Mouse (Mus musculus): ENCODE measurements around the gene Rps26.

Gene Rps26

DNA sequence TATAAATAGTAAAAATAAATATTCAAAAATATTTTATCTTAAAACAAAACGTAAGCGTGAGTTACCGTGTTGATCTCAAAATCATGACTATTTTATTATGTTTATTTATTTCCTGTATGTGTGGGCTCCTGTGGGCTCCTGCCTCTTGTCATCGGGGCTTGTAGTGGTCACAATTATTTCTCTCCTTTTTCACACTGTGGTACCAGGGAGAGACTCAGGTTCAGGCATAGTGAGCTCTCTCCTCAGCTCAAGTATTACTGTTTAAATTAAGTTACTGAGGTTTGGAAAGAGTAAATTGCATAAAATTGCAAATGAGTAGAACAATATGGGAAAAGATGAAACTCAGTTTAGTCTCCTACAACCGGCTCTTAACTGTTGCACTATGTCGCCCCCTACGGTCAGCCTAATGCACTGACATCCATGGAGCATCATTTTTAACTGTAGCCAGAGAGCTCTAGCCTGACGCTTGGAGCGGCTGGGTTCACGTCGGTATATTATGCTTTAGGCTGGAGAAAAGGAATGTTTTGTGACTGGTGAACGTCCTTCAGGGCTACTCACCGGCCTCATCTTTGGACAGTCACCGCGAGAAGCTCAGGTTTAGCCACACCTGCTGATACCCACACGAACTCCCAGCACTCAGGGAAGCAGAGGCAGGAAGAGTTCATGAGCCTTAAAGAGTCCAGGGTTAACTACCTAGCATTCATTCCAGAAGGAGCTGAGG lies 14.0 kb downstream of the Rps26 start:
- DNase-seq (ENCODE audit: low read depth, low spot score): peak; percentile 88

DNA sequence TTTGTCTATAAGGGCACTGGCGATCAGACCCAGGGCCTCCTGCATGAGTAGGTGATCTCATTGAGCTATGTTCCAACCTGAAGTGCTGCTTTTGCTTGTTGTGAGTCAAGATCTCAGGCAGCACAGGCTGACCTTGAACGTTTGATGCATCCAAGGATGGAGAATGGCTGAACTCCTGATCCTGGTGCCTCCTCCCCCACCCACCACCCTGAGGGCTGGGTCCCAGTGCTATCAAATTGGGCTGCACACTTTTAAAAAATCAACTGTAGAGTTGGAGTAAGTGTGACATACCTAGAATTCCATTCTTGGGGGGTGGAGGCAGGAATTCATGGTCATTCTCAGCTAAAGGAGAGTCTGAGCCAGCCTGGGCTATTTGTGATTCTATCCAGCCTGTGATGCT lies 20.1 kb downstream of the Rps26 start:
- DNase-seq (ENCODE audit: low read depth, low spot score): no peak

DNA sequence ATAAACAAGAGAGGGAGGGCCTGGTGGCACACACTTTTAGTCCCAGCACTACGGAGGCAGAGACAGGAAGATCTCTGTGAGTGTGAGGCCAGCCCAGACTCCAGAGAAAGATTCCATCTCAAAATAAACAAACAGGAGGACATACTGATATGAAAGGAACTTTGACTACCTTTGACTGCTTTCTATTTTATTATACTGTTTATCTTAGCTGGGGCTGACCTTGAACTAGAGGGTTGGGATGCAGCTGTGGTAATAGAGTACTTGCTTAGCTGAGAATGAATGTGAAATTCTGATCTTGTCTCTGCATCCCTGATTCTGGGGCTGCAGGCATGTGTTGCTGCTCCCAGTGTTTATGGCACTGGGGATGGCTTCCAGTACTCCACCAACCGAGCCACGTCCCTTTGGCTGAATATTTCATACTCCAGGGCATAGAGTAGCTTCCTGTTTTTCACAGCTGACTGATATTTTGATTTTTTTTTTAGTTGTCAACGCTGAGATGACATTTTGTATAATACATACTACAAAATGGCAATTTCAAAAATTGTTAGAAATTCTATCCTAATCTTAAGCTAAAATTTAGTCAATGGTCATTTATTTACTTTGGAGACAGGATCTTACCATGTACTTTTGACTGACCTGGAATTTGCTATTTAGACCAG lies 23.9 kb downstream of the Rps26 start:
- peak; percentile 69 for DNase-seq (ENCODE audit: low read depth, low spot score)

DNA sequence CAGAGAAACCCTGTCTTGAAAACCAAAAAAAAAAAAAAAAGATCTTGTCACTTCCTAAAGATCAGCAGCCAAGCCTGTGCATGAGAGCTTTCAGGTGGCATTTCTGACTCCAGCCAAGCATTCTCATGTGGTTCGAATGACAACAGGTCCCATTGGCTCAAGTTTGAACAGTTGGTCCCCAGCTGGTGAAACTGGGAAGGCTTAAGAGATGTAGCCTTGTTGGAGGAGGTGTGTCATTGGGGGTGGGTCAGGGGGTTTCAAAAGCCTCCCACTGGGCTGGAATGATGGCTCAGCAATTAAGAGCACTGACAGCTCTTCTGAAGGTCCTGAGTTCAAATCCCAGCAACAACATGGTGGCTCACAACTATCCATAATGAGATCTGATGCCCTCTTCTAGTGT lies 25.0 kb downstream of the Rps26 start:
- DNase-seq (ENCODE audit: low read depth, low spot score): no peak

DNA sequence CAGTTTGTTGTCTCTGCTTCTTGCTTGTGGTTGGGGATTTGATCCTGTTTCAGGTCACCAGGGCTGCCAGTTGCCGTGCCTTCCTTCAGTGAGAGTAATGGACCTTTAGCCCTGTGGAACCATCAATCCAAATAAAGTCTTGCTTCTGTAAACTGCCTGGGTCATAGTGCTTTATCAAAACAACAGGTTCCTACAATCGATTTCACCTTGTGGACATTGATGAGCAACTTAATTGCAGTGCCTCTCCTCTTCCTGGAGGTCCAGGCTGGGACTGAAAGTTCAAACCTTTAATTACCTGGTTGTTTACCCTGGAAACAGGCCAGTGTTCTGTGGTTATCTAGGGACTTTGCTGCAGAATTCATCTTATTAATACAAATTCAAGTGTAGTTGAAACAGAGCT lies 28.1 kb downstream of the Rps26 start:
- no peak for DNase-seq (ENCODE audit: low read depth, low spot score)

DNA sequence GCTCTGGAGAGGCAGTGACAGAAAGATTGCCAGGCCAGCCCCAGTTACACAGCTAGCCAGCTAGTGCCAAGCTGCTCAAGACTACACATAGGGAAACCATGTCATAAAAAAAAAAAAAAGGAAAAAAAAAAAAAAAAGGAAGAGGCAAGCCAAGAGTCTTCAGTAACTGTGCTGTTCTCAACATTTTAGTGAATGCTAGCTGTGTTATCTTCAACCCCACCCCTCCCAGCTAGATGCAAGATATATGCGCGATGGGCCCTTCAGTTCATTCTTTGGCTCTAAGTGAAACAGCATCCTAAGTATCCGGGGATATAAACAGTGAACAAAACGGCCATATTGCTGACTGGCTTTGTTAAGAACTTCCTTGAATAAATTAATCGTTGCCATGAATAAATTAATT lies 33.8 kb downstream of the Rps26 start:
- no peak for DNase-seq (ENCODE audit: low read depth, low spot score)

DNA sequence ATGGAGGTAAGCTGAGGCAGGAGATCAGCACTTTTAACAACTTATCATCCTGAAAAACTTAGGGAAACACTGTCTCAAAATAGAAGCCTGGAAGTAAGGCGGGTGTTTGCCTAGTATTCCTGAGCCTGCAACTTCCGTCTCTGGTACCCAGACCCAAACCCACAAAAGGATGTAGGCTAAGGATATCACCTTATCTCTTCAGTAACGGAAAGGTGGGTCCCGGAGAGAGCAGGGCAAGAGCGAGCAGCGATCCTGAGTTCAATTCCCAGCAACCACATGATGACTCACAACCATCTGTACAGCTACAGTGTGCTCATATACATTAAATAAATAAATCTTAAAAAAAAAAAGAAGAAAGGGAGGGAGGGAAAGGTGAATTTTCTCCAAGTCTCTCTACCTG lies 35.1 kb downstream of the Rps26 start:
- DNase-seq (ENCODE audit: low read depth, low spot score): no peak

DNA sequence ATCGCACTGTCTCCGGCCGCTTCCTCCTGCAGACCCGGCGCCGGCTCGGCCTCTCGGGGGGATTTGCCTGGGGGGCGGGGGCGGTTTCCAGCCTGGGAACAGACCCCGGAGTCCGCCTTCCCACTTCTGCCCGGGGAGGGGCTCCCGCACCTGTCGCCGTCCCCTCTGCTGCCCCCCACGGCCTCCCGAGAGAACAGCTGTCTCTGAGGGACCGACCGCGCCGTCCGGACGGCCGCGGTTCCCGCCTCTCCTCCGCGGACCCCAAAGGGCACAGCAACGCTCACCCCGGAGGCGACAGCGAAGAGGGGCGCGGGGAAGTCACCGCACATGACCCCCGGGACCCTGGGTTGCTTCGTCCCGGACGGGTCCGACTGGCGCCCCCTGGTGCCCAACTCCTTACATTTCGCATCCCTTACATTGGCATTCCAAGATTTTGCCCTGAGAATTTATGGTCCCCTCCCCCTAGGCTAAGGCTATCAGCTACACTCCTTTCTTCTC lies 36.3 kb downstream of the Rps26 start:
- DNase-seq (ENCODE audit: low read depth, low spot score): peak; percentile 65

DNA sequence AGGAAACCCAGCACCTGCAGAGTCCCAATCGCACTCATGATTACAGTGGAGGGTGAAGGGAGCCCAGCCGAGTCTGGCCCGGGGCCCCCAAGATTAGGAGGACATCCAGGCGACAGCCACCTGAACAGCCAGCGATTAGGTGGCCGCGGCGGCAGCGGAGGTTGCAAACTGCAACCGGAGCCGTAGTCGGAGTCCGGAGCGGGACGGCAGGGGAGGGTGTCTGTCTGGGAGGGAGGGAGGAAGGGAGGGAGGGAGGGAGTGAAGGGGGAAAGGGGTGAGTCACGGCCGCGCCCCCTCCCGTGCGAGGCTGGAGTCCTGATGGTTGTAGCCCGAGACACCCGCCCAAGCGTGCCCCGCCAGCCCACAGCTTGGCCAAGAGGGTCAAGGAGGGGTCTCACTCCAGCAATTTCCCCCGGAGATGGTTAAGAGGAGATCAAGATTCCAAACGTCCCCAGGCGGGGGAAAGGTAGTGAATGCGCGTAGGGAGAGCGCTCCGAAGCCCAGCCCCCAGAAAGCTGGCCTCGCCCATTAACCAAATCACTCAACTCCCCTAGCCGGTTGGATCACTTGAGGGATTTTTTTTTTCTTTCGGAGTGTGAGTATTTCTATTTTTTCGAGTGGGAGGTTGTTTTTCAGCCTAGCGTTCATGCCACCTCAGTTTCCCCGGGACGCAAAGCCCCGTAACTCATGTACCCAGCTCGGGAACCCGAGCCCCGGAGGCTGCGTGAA lies 36.9 kb downstream of the Rps26 start, which contains the start of gene Erbb3:
Gene Erbb3 (minus strand): TSS at position 189 of the 729 bp plus-strand sequence.
- peak; percentile 80 for DNase-seq (ENCODE audit: low read depth, low spot score)

DNA sequence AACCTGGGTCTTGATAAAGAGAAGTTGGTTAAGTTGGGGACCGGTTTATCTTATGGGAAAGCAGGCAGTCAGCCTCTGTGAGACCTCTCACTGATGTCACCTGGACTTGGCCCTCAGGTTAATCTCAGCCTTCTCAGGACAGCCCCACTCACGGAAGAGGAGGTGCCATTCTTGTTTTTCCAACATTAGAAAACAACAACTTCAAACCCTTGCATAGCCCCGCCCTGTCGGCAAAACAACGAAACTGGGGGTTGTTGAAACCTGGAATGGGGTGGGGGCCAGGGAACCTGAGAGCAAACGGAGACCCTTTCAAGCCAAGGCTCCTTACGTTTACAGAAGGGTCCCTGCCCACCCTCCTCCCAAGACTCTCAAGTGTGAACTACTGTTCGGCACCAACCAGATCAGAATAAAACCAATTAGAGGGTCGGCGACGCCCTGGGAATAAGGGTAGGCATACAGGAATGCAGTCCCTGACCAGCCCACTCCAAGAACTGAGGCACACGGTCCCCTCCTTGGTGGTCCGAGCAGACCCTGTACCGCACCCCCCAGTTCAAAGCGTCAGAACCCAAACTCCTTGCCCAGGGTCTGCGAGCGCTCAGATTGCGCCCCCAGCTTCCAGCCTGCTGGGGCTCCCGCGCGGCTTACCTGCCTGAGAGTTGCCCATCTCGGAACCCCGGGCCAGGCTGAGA lies 37.6 kb downstream of the Rps26 start:
- peak; percentile 16 for DNase-seq (ENCODE audit: low read depth, low spot score)

DNA sequence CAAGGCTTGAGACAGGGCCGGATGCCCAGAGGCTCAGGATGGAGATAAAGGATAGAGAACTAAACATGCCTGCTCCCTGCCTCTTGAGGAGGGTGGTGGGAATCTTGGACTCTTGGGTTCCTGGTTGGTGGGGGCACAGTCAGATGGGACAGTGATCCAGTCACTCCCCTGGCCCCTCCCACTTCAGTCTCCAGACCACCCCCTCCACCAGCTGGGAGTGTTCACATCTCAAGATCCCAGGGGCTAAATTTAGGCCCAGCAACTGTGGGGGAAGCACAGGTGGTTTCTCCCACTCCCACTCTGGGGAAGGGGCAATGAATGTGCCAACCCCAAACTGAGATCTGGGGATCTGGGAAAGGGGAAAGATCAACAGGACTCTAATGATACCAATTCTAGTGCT lies 38.4 kb downstream of the Rps26 start:
- no peak for DNase-seq (ENCODE audit: low read depth, low spot score)

DNA sequence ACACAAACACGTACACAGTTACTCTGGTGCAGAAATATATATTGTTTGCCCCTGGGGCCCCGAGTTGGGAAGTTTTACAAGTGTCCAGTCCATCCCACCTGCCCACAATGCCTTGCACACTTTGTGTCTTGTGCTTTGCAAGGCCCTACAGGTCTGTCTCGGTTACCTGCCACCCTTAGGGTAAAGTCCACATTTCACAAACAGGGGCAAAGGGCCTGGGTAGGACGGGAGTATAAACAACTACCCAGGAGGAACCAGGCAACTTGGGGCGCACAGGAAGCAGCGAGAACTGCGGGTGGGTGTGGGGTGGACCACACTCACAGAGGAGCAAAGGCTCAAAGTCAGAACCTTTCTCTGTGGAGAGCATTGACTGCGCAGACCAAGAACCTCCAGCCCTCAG lies 38.9 kb downstream of the Rps26 start:
- DNase-seq (ENCODE audit: low read depth, low spot score): no peak

DNA sequence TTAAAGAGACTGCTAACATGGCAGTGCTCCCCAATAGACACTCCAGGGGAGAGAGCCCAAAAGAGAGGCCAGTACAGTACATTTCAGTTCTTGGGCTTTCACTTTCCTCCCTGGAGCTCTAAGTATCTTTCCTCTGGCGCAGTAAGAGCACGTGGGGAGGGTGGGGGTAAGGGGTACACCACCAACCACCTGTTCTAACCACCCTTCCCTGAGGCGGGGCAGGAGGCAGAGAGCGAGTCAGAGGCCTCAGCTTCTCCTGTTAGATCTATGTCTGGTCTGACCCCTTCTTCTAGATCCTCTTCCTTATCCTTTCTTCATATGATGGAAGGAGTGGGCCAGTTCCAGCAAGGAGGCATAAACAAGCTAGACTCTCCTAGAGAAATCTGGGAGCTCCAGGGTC lies 39.4 kb downstream of the Rps26 start:
- no peak for DNase-seq (ENCODE audit: low read depth, low spot score)

DNA sequence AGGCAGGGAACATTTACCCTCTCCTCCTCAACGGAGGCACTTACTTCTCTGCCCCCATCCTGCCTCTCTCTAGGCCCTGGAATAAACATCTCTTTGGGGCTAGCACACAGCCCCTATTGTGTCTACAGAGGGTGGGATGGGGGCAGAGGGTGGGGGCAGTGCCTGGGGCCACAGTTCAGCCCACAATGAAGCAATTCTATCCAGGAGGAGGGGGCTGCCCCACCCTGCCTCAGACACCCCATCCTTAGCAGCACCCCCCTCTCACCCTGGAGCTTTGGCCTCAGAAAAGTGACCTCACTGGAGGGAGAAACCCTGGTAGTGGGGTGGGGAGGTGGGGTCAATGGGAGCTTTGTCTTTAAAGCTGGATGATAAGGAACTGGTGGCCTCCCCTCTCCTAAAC lies 40.0 kb downstream of the Rps26 start:
- DNase-seq (ENCODE audit: low read depth, low spot score): no peak

DNA sequence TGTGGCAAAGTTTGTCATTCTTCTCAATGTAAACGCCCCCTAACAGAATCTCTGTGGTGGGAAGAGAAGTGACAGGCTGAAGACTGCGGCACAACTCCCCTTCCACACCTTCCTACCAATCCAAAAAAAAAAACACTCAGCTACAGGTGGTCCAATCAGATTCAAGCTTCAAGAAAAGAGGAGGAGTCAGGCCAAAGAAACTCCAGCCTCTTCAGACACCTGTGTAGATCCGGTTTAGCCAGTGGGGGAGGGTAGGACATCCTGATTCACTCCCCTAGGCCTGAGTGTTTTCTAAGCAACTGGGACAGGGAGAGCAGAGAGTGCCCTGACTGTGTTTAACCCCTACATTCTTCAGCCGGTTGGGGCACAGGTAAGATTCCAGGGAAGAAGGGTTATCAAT lies 42.2 kb downstream of the Rps26 start:
- no peak for DNase-seq (ENCODE audit: low read depth, low spot score)

DNA sequence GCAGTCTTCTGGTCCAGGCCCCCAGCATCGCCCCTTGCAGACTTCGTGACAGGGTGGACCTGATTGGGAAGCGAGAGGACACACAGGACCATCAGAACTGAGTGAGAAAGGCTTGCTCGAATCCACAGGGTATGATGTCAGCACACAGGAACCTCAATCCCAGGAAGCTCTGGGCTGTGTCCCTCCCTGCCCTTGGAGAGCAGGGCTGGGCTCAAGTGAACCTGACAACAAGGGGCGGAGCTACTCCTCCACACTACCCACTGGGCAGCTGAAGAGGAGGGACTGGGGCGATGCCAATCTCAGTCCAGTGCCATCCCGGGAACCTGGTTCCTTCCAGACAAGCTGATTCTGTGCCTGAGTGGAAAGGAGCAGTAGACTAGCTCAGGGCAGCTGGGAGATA lies 42.9 kb downstream of the Rps26 start:
- no peak for DNase-seq (ENCODE audit: low read depth, low spot score)

DNA sequence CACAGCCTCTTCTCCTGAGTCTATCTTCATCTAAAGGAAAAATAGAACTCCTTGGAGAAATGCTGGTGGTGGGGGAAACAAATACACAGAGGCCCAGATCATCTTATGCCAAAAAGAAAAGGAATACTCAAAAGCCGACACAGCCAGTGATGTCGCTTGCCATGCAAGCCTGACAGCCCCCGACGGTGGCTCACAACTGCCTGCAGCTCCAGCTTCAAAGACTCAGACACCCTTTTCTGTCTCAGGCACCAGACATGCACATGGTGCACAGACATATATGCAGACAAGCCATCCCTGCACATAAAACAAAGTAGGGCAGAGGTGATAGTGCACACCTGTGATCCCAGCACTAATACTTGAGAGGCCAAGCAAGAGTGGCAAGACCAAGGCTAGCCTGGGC lies 46.8 kb downstream of the Rps26 start:
- DNase-seq (ENCODE audit: low read depth, low spot score): no peak

DNA sequence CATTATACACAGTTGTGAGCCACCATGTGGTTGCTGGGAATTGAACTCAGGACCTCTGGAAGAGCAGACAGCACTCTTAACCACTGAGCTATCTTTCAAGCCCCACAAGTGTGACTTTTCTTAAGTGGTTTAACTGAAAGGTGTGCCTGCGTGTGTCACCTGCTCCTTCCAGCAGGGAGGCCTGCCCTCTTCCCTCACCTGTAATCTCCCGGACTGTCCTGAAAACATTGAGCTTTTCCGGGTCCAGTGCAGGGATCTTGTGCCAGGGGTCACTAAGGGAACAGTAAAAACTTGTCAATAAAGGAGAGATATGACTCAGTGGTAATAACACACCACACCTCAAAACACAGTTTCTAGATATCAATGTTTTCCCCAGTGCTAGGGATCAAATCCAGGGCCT lies 47.2 kb downstream of the Rps26 start:
- no peak for DNase-seq (ENCODE audit: low read depth, low spot score)

DNA sequence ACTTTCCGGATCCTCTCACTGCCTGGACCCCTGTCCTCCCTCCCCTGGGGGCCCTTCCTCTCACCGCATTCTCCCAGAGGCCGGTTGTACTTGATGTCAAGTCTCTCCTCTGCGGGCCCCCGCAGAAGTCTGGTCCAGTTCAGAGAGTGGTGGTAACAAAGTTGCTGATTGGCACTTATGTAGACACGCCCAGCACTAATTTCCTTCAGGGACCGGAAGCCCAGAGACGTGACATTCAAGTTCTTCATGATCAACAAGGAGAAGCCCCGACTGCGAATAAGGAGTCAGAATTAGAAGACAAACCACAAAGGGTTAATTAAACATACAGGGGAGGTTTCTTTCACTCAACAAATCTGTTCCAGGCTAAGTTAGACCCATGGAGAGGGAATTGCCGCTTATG lies 48.2 kb downstream of the Rps26 start:
- peak; percentile 86 for DNase-seq (ENCODE audit: low read depth, low spot score)

DNA sequence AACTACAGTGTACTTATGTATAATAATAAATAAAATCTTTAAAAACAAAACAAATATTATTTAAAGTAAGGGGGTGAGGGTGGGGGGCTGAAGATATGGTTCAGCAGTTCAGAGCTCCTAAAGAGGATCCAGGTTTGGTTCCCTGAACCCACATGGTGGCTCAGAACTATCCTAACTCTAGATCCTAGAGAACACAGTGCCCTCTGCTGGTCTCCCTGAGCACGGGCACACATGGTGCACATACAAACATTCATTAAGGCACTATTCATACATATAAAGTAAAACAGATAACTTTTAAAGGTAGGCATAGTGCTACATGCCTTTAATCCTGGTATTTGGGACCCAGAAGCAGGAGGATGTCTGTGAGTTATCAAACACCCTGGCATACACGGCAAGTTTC lies 51.5 kb downstream of the Rps26 start:
- DNase-seq (ENCODE audit: low read depth, low spot score): peak; percentile 45

Measured in A20 (cell line).